Comparison of ENCODE assay signal across 7 mouse cellular contexts in the genomic region with DNA sequence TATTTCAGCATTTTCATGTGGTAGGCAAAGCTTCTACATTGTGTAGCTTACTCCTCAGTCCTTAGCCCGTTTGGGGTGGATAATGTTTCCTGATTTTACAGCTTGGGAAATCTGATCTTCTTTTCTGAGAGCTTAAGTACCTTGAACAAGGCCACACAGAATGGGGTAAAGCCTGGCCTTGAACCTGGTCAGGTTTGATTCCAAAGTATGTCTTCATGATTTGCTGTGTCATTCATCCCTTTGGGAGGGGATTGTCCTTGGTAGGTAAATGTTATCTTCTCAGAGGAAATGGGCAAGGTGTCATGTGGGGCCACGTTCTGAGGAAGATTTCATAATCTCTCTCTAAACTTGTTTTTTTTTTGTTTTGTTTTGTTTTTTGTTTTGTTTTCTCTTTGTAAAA. TPM values are rescaled to one million over a fixed set of nuclear protein-coding genes. Genes with fewer than 3 reads are reported as not detected.
DNase-seq lines count a peak whose midpoint lies in the region; ATAC-seq and TF ChIP-seq lines count a peak whose summit lies in the region.

No protein-coding gene starts in this region.

- H3K27me3 ChIP-seq in lung, postnatal 0 days (replicated peaks; ENCODE audit: insufficient read depth, low read length), result no peaks in the 10 kb centered on the region
- H3K27me3 ChIP-seq in limb, embryonic 14.5 days (ENCODE audit: control insufficient read depth, insufficient read depth, low read length), result no peaks in the 10 kb centered on the region

- TF ChIP-seq CTCF in lung, postnatal 0 days (IDR thresholded peaks at IDR 0.05), result no peak
- TF ChIP-seq CTCF in embryonic fibroblast, embryonic 13.5 days (IDR thresholded peaks at IDR 0.05; ENCODE audit: borderline replicate concordance, insufficient read depth, low read length), result no peak

- WGBS in lung, postnatal 0 days, result 31% methylated on average over 2 of the region's 2 CpGs
- WGBS in limb, embryonic 14.5 days, result 35% methylated on average over 2 of the region's 2 CpGs

- no peak for TF ChIP-seq EP300 in lung, postnatal 0 days (IDR thresholded peaks at IDR 0.05)

- peak overlapping the region; percentile 56 for H3K4me2 ChIP-seq in lung, postnatal 0 days (replicated peaks; ENCODE audit: low read depth, low read length)
- H3K4me2 ChIP-seq in limb, embryonic 14.5 days (replicated peaks; ENCODE audit: low read depth, low read length, severe bottlenecking), result peak overlapping the region; percentile 88

- H3K4me1 ChIP-seq in lung, postnatal 0 days (ENCODE audit: insufficient read depth, low read depth, low read length), result no peaks in the 10 kb centered on the region; the same call in 1 of the 2 replicates
- H3K4me1 ChIP-seq in embryonic fibroblast, embryonic 13.5 days (ENCODE audit: control insufficient read depth, insufficient read depth, low read length), result no peaks in the 10 kb centered on the region; the same call in 1 of the 2 replicates
- H3K4me1 ChIP-seq in limb, embryonic 14.5 days (ENCODE audit: control insufficient read depth, insufficient read depth, low read length), result peaks cover 12% of the 10 kb centered on the region

- no peak for TF ChIP-seq POLR2A in embryonic fibroblast, embryonic 13.5 days (IDR thresholded peaks at IDR 0.05; ENCODE audit: low read depth, low read length)
- TF ChIP-seq POLR2A in limb, embryonic 14.5 days (IDR thresholded peaks at IDR 0.05; ENCODE audit: borderline replicate concordance, extremely low read depth, insufficient read depth, insufficient read length), result no peak

- no peak for DNase-seq in lung, postnatal 0 days (ENCODE audit: low spot score)
- DNase-seq in lung, postnatal 36 days, result no peak
- DNase-seq in limb, embryonic 14.5 days (ENCODE audit: low spot score), result no peak
- DNase-seq in yolk sac, embryonic 10.5 days (ENCODE audit: low spot score), result peak; percentile 5
- no peak for DNase-seq in gastrocnemius, postnatal 14 days
- no peak for DNase-seq in cerebellum, adult 11 months

- peak overlapping the region; percentile 13 for H3K9ac ChIP-seq in lung, postnatal 0 days (replicated peaks; ENCODE audit: low read depth)
- peak overlapping the region; percentile 89; the same call in 1 of the 2 replicates for H3K9ac ChIP-seq in limb, embryonic 14.5 days (ENCODE audit: low read depth, low read length, severe bottlenecking)

- no peaks in the 10 kb centered on the region for H3K9me3 ChIP-seq in lung, postnatal 0 days (ENCODE audit: low read length)
- H3K9me3 ChIP-seq in limb, embryonic 14.5 days (ENCODE audit: control insufficient read depth, low read length), result no peaks in the 10 kb centered on the region

- H3K36me3 ChIP-seq in lung, postnatal 0 days (ENCODE audit: insufficient read depth, low read length), result peaks cover 18% of the 10 kb centered on the region; the same call in 1 of the 2 replicates
- H3K36me3 ChIP-seq in limb, embryonic 14.5 days (ENCODE audit: control insufficient read depth, insufficient read depth, low read length), result peaks cover 24% of the 10 kb centered on the region

- intact Hi-C loops in gastrocnemius, postnatal 14 days (cut with DNase I; ENCODE audit: low total_unique reads), result no loop called here

- peak overlapping the region; percentile 92 for H3K4me3 ChIP-seq in lung, postnatal 0 days (ENCODE audit: low read depth, low read length)
- H3K4me3 ChIP-seq in embryonic fibroblast, embryonic 13.5 days (ENCODE audit: insufficient read depth, low read length), result peak overlapping the region; percentile 60
- peak overlapping the region; percentile 91 for H3K4me3 ChIP-seq in limb, embryonic 14.5 days (replicated peaks; ENCODE audit: low read length)

- H3K27ac ChIP-seq in lung, postnatal 0 days (ENCODE audit: low read length), result no peak overlapping the region
- 0 out of 2 replicates have a peak overlapping the region, but pooled peaks have one; percentile 15 for H3K27ac ChIP-seq in embryonic fibroblast, embryonic 13.5 days (ENCODE audit: insufficient read depth, low read length)
- 0 out of 2 replicates have a peak overlapping the region, but pooled peaks have one; percentile 90 for H3K27ac ChIP-seq in limb, embryonic 14.5 days (replicated peaks; ENCODE audit: low read depth, low read length)

- no peak for ATAC-seq in lung, postnatal 0 days
- no peak for ATAC-seq in limb, embryonic 14.5 days (ENCODE audit: low FRiP score, low read depth)

RNA-seq across cellular contexts. Expression of a gene that starts 1.8 kb away (rescaled TPM):
- polyA plus RNA-seq in lung, postnatal 0 days (2015; fragmentation: Nextera tagmentation; extraction: Ambion mirVana), result 7.7 and 11.3 TPM in 2 replicates
- 21.0 and 24.6 TPM in 2 replicates for polyA plus RNA-seq in embryonic fibroblast, embryonic 13.5 days (2011; ENCODE audit: insufficient read length, low read depth, missing spikeins)
- 15.4 and 15.7 TPM in 2 replicates for polyA plus RNA-seq in limb, embryonic 14.5 days (2012; rRNA removed)
- polyA plus RNA-seq in limb, embryonic 14.5 days (2014; fragmentation: Nextera tagmentation; extraction: Ambion mirVana), result 13.4 and 13.6 TPM in 2 replicates
- total RNA-seq in gastrocnemius, postnatal 14 days (2021), result 10 to 100 TPM; 12.1 to 16.2 TPM
